9 mouse cellular contexts compared by ENCODE assay signal in the genomic region with DNA sequence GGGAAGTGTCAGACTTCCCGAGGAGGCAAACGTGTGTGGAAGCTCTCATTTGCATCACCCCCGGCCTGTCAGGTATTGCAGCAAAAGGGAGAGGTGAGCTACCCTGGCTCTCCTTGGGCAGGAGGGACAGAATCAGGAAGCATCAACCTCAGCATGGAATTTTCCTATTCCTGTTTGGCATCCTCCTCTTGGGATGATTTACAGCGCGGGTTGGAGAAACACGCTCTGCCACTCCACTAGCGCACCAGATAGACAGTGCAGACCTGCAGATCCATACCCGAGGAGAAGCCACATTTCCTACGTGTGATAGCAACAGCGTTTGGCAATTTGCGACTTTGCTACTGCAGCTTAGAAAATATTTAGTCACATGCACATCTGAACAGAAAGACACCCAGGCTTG. TPM values are rescaled to one million over a fixed set of nuclear protein-coding genes. Genes with fewer than 3 reads are reported as not detected.
DNase-seq lines count a peak whose midpoint lies in the region; ATAC-seq lines count a peak whose summit lies in the region.
"Had no signal": no experiment of that assay in that cellular context is flagged by ENCODE, and none has a peak within 500 bp of the region (broad histone marks: within the 10 kb centered on the region; RNA-seq: fewer than 3 reads in every experiment).

No protein-coding gene starts in this region.

- ATAC-seq in hindbrain, embryonic 14.5 days (ENCODE audit: low FRiP score) = no peak
- ATAC-seq in midbrain, embryonic 13.5 days = no peak
- ATAC-seq in liver, embryonic 12.5 days = no peak
- ATAC-seq: Patski had no signal

- H3K27ac ChIP-seq in hindbrain, embryonic 14.5 days = 0 out of 2 replicates have a peak overlapping the region, but pooled peaks have one; percentile 59
- H3K27ac ChIP-seq in midbrain, embryonic 13.5 days = no peak overlapping the region
- no peak overlapping the region for H3K27ac ChIP-seq in liver, embryonic 12.5 days

- H3K36me3 ChIP-seq in hindbrain, embryonic 14.5 days (replicated peaks; ENCODE audit: control insufficient read depth, insufficient read depth) = no peaks in the 10 kb centered on the region
- no peaks in the 10 kb centered on the region for H3K36me3 ChIP-seq in midbrain, embryonic 13.5 days
- H3K36me3 ChIP-seq in liver, embryonic 12.5 days = no peaks in the 10 kb centered on the region

- peak overlapping the region; percentile 81 for H3K4me2 ChIP-seq in hindbrain, embryonic 14.5 days (replicated peaks)
- H3K4me2 ChIP-seq in midbrain, embryonic 13.5 days (replicated peaks) = peak overlapping the region; percentile 60
- H3K4me2 ChIP-seq in liver, embryonic 12.5 days = no peak overlapping the region

- peak; percentile 1 for DNase-seq in kidney, postnatal 14 days
- no peak for DNase-seq in kidney, postnatal 25 days
- DNase-seq in cerebellum, adult 9-11 months = peak; percentile 65
- DNase-seq in hindbrain, embryonic 14.5 days (ENCODE audit: low spot score) = peak; percentile 48
- no peak for DNase-seq in urinary bladder, postnatal 36 days (ENCODE audit: low spot score in 2 of 2)
- no peak for DNase-seq in thymus, postnatal 10 days (ENCODE audit: low spot score in 2 of 2)

- peaks cover 15% of the 10 kb centered on the region; the same call in 1 of the 2 replicates for H3K4me1 ChIP-seq in hindbrain, embryonic 14.5 days (replicated peaks; ENCODE audit: control insufficient read depth, insufficient read depth, low read length)
- H3K4me1 ChIP-seq in midbrain, embryonic 13.5 days (replicated peaks) = peaks cover 19% of the 10 kb centered on the region
- no peaks in the 10 kb centered on the region; the same call in 1 of the 2 replicates for H3K4me1 ChIP-seq in liver, embryonic 12.5 days

- peak overlapping the region; percentile 57 for H3K4me3 ChIP-seq in hindbrain, embryonic 14.5 days (replicated peaks; ENCODE audit: low read length)
- H3K4me3 ChIP-seq in midbrain, embryonic 13.5 days (replicated peaks) = peak overlapping the region; percentile 53
- H3K4me3 ChIP-seq in liver, embryonic 12.5 days = no peak overlapping the region

- WGBS in hindbrain, embryonic 14.5 days = 27% methylated on average over 11 of the region's 11 CpGs
- 30% methylated on average over 11 of the region's 11 CpGs for WGBS in midbrain, embryonic 13.5 days
- 10% methylated on average over 11 of the region's 11 CpGs for WGBS in liver, embryonic 12.5 days (ENCODE audit: insufficient replicate concordance)

- H3K9ac ChIP-seq in hindbrain, embryonic 14.5 days = peak overlapping the region; percentile 71
- peak overlapping the region; percentile 59 for H3K9ac ChIP-seq in midbrain, embryonic 13.5 days (replicated peaks)
- H3K9ac ChIP-seq in liver, embryonic 12.5 days = no peak overlapping the region

- no peaks in the 10 kb centered on the region for H3K27me3 ChIP-seq in hindbrain, embryonic 14.5 days (ENCODE audit: control insufficient read depth, insufficient read depth, low read length)
- H3K27me3 ChIP-seq in midbrain, embryonic 13.5 days = 0 out of 2 replicates have a peak, but pooled peaks cover 3% of the 10 kb centered on the region
- H3K27me3 ChIP-seq in liver, embryonic 12.5 days (replicated peaks) = peaks cover 22% of the 10 kb centered on the region

- H3K9me3 ChIP-seq in hindbrain, embryonic 14.5 days (ENCODE audit: control insufficient read depth, low read length) = no peaks in the 10 kb centered on the region
- no peaks in the 10 kb centered on the region for H3K9me3 ChIP-seq in midbrain, embryonic 13.5 days
- no peaks in the 10 kb centered on the region for H3K9me3 ChIP-seq in liver, embryonic 12.5 days (replicated peaks)

RNA-seq across cellular contexts. Expression of a gene that starts 32.2 kb away (rescaled TPM):
- 18.7 and 19.2 TPM in 2 replicates for polyA plus RNA-seq in hindbrain, embryonic 14.5 days (2014; fragmentation: Nextera tagmentation; extraction: Ambion mirVana)
- 9.5 and 10.4 TPM in 2 replicates for polyA plus RNA-seq in midbrain, embryonic 13.5 days (2015; fragmentation: Nextera tagmentation; extraction: Ambion mirVana)
- polyA plus RNA-seq in liver, embryonic 12.5 days (2016; fragmentation: Nextera tagmentation; extraction: Ambion mirVana) = not detected in 2 replicates
- polyA plus RNA-seq: Patski had no signal

Comparison
In these comparisons a context has a peak if more than half of its experiments do, and no peak if none do; other contexts are left out.
1. DNase-seq: peak in kidney, postnatal 14 days (single experiment), cerebellum, adult 9-11 months (single experiment) and hindbrain, embryonic 14.5 days (single experiment); none in kidney, postnatal 25 days (0 of 2), urinary bladder, postnatal 36 days (0 of 2) and thymus, postnatal 10 days (0 of 2).
2. RNA of a gene that starts 32.2 kb away (polyA plus RNA-seq): 18.7 to 19.2 TPM in hindbrain, embryonic 14.5 days and 9.5 to 10.4 TPM in midbrain, embryonic 13.5 days; not detected in liver, embryonic 12.5 days; every median in the first group is over 10 times any median in the second.